Mouse (Mus musculus) heart, embryonic 11.5 days (tissue): Measurements from ENCODE around the gene Spry1. TPM values are rescaled to one million over a fixed set of nuclear protein-coding genes. Genes with fewer than 3 reads are reported as not detected.

Experiments
- ATAC-seq: fragments of 200-750 bp; cut with Nextera tagmentation; replicated peaks from 2 replicates; pipeline ENCODE4 v1.8.0; 2017; ENCODE audit warnings: moderate library complexity; ENCODE audit not compliant: insufficient number of reproducible peaks, low FRiP score, low TSS enrichment
- H3K27ac ChIP-seq: fragments of 300-500 bp; sonication (generic); 2 replicates; pipeline ENCODE4 v1.5.1; 2014; ENCODE audit warnings: mild to moderate bottlenecking, low read depth, low read length
- H3K27me3 ChIP-seq: fragments of 300-500 bp; sonication (generic); 2 replicates; pipeline ENCODE4 v1.6.1; 2014; ENCODE audit warnings: mild to moderate bottlenecking, low read length, mixed read lengths; ENCODE audit not compliant: control insufficient read depth, insufficient read depth
- H3K36me3 ChIP-seq: fragments of 300-500 bp; sonication (generic); 2 replicates; pipeline ENCODE4 v1.6.1; 2014; ENCODE audit warnings: mild to moderate bottlenecking, low read length, moderate library complexity, mixed read lengths; ENCODE audit not compliant: control insufficient read depth, insufficient read depth
- H3K4me1 ChIP-seq: fragments of 300-500 bp; sonication (generic); 2 replicates; pipeline ENCODE4 v1.6.1; 2014; ENCODE audit warnings: low read length; ENCODE audit not compliant: control insufficient read depth, insufficient read depth
- H3K4me2 ChIP-seq: fragments of 300-500 bp; sonication (generic); 2 replicates; pipeline ENCODE4 v1.6.1; 2014; ENCODE audit warnings: mild to moderate bottlenecking, moderate library complexity
- H3K4me3 ChIP-seq: fragments of 300-500 bp; sonication (generic); 2 replicates; pipeline ENCODE4 v1.5.1; 2014; ENCODE audit warnings: low read depth, low read length
- H3K9ac ChIP-seq: fragments of 300-500 bp; sonication (generic); 2 replicates; pipeline ENCODE4 v1.6.1; 2014; ENCODE audit warnings: mild to moderate bottlenecking, low read depth, low read length, moderate library complexity
- H3K9me3 ChIP-seq: fragments of 300-500 bp; sonication (generic); replicated peaks from 2 replicates; pipeline ENCODE4 v1.6.1; 2016; ENCODE audit warnings: low read length; ENCODE audit not compliant: control insufficient read depth
- WGBS: fragments of 180-500 bp; shearing (Covaris S2); extraction: QIAGEN DNeasy Blood & Tissue Kit; methylation state at CpG from one replicate; pipeline ENCODE4 v1.1.7; 2014; ENCODE audit not compliant: insufficient replicate concordance; 5-methylcytosine and 5-hydroxymethylcytosine counted together
- polyA plus RNA-seq: library from polyadenylated mRNA; unstranded; fragments of >200 nt; fragmentation: Nextera tagmentation; extraction: Ambion mirVana; gene quantifications from 2 replicates; pipeline ENCODE4 v1.2.1, GENCODE M21; 2014

Spry1 gene
- polyA plus RNA-seq, 1 experiment from 2014 or later, result 6.3 TPM

GRCm38 (mm10) chr3:37632751-37633150 is 7.0 kb upstream of the Spry1 start:
- WGBS, result 82% methylated on average over 3 of the region's 3 CpGs
- H3K4me1 ChIP-seq, result no peaks in the 10 kb centered on the region

DNA sequence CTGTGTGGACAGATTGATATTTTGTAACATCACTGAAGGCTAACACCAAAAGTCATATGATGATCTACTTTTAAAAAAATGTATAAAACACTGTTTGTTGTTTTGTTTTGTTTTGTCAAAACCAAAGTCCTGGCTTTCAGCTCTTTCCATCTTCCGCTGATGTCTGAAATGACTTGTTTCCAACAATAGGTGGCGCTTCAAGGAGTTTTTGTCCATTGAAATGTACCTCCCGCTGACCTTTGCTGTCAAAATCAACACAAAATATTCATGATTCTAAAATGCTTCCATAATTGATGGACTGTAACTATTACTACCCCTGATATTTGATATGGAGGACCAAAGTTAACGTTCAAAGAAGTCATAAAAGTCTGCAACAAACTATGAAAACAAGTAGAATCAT is 5.1 kb upstream of the Spry1 start:
- Histone ChIP-seq H3K27ac (no peak overlapping the region), H3K9ac (no peak overlapping the region), H3K36me3 (no peaks in the 10 kb centered on the region), H3K4me3 (no peak overlapping the region), H3K9me3 (no peaks in the 10 kb centered on the region), H3K27me3 (no peaks in the 10 kb centered on the region), H3K4me2 (no peak overlapping the region), H3K4me1 (no peaks in the 10 kb centered on the region)
- 32% methylated on average over 4 of the region's 4 CpGs for WGBS
- no peak for ATAC-seq

More at GRCm38 (mm10) chr3:37632751-37633150, 7.0 kb upstream of the Spry1 start:
- H3K27me3 ChIP-seq, result no peaks in the 10 kb centered on the region
- ATAC-seq, result no peak
- no peak overlapping the region for H3K4me2 ChIP-seq
- H3K9ac ChIP-seq, result no peak overlapping the region
- no peaks in the 10 kb centered on the region for H3K36me3 ChIP-seq
- no peak overlapping the region for H3K27ac ChIP-seq
- H3K9me3 ChIP-seq, result no peaks in the 10 kb centered on the region
- no peak overlapping the region for H3K4me3 ChIP-seq

GRCm38 (mm10) chr3:37636921-37637320 is 2.8 kb upstream of the Spry1 start:
- WGBS, result 80% methylated on average over 4 of the region's 4 CpGs
- no peak for ATAC-seq
- H3K4me3 ChIP-seq, result no peak overlapping the region
- no peak overlapping the region for H3K27ac ChIP-seq
- H3K4me2 ChIP-seq, result no peak overlapping the region
- no peak overlapping the region for H3K9ac ChIP-seq
- no peaks in the 10 kb centered on the region for H3K9me3 ChIP-seq
- no peaks in the 10 kb centered on the region for H3K27me3 ChIP-seq
- peaks cover 3% of the 10 kb centered on the region; the same call in 1 of the 2 replicates for H3K4me1 ChIP-seq
- no peaks in the 10 kb centered on the region for H3K36me3 ChIP-seq

GRCm38 (mm10) chr3:37640162-37640721 is 495 bp downstream of the Spry1 start:
- Histone ChIP-seq H3K36me3 (no peaks in the 10 kb centered on the region), H3K4me2 (peak overlapping the region; percentile 95), H3K27ac (peak overlapping the region; percentile 57), H3K4me1 (peaks cover 3% of the 10 kb centered on the region; the same call in 1 of the 2 replicates), H3K4me3 (peak overlapping the region; percentile 81), H3K9ac (peak overlapping the region; percentile 80), H3K27me3 (peaks cover 4% of the 10 kb centered on the region; the same call in 1 of the 2 replicates), H3K9me3 (no peaks in the 10 kb centered on the region)
- peak; percentile 69 for ATAC-seq
- under 1% methylated on average over 77 of the region's 86 CpGs for WGBS

DNA sequence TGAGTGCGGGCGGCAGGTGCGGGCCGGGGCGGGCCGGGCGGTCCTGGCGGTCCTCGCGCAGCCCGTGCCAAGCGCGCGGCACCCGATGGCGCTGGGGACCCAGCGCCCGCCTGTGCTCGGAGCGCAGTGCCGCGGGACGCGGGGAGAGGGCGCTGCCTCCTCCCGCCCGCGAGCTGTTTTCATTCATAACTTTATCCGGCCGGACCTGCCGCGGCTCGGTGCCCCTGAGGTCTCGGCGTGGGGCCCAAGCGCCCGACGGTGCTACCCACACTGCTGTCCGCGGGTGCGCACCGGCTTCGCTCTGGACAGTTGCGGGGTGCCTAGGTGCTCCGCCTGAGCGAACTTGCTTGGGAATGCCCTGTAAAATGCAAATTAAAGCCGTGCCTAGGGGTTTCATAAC is 1.1 kb downstream of the Spry1 start:
- H3K9ac ChIP-seq, result peak overlapping the region; percentile 80
- H3K4me2 ChIP-seq, result peak overlapping the region; percentile 95
- under 1% methylated on average over 28 of the region's 47 CpGs for WGBS
- H3K27ac ChIP-seq, result no peak overlapping the region; the same call in 1 of the 2 replicates
- H3K36me3 ChIP-seq, result no peaks in the 10 kb centered on the region
- H3K9me3 ChIP-seq, result no peaks in the 10 kb centered on the region
- peak overlapping the region; percentile 81 for H3K4me3 ChIP-seq
- peaks cover 3% of the 10 kb centered on the region; the same call in 1 of the 2 replicates for H3K4me1 ChIP-seq
- peaks cover 4% of the 10 kb centered on the region; the same call in 1 of the 2 replicates for H3K27me3 ChIP-seq
- 0 out of 2 replicates have a peak, but pooled peaks have one; percentile 27 for ATAC-seq

GRCm38 (mm10) chr3:37641796-37642680 is 2.3 kb downstream of the Spry1 start:
- H3K9me3 ChIP-seq, result no peaks in the 10 kb centered on the region
- no peak for ATAC-seq
- peaks cover 4% of the 10 kb centered on the region; the same call in 1 of the 2 replicates for H3K27me3 ChIP-seq
- peak overlapping the region; percentile 81; the same call in 1 of the 2 replicates for H3K4me3 ChIP-seq
- peak overlapping the region; percentile 95 for H3K4me2 ChIP-seq
- H3K9ac ChIP-seq, result no peak overlapping the region
- H3K36me3 ChIP-seq, result no peaks in the 10 kb centered on the region
- no peak overlapping the region for H3K27ac ChIP-seq
- H3K4me1 ChIP-seq, result peaks cover 3% of the 10 kb centered on the region; the same call in 1 of the 2 replicates
- 64% methylated on average over 20 of the region's 20 CpGs for WGBS

- no peak overlapping the region for H3K4me3 ChIP-seq
- peaks cover 3% of the 10 kb centered on the region; the same call in 1 of the 2 replicates for H3K4me1 ChIP-seq
- no peak overlapping the region for H3K9ac ChIP-seq
- 90% methylated on average over 21 of the region's 21 CpGs for WGBS
- no peak overlapping the region for H3K27ac ChIP-seq
- H3K27me3 ChIP-seq, result peaks cover 4% of the 10 kb centered on the region; the same call in 1 of the 2 replicates
- ATAC-seq, result no peak
- no peaks in the 10 kb centered on the region for H3K9me3 ChIP-seq
- no peak overlapping the region for H3K4me2 ChIP-seq
- no peaks in the 10 kb centered on the region for H3K36me3 ChIP-seq
Observed at GRCm38 (mm10) chr3:37642681-37643214, 3.0 kb downstream of the Spry1 start.

DNA sequence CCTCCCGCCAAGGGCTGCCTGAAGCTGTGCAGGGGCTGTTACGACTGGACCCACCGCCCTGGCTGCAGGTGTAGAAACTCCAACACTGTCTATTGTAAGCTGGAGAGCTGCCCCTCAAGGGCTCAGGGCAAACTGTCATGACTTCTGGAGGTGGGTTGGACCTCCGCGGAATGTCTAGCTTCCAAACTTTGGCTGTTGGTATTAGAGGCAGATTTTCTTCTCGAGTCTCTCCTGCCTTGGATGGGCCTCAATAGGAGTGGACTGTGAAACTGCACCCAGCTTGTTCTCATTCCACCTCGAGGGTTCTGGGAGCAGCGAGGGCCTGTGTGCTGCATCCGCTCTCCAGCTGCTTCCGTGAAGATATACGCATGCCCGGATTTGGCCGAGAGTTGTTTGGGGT is 3.7 kb downstream of the Spry1 start:
- no peak for ATAC-seq
- Histone ChIP-seq H3K36me3 (no peaks in the 10 kb centered on the region), H3K4me2 (no peak overlapping the region), H3K27ac (no peak overlapping the region), H3K9me3 (no peaks in the 10 kb centered on the region), H3K27me3 (peaks cover 4% of the 10 kb centered on the region; the same call in 1 of the 2 replicates), H3K4me1 (peaks cover 3% of the 10 kb centered on the region; the same call in 1 of the 2 replicates), H3K9ac (no peak overlapping the region), H3K4me3 (no peak overlapping the region)
- 89% methylated on average over 13 of the region's 13 CpGs for WGBS
